Mouse (Mus musculus) layer of hippocampus, adult 18-20 months (tissue): ENCODE results near the gene Neurl2. TPM values are rescaled to one million over a fixed set of nuclear protein-coding genes. Genes with fewer than 3 reads are reported as not detected.
"Not testable (repeated sequence)": the region's sequence is repeated elsewhere in the genome, so short reads cannot be mapped to it uniquely, and the experiment has no call there.

Source experiments
- DNase-seq, 2 experiments: peaks; one replicate each; pipeline ENCODE4 v3.0.0; 2022; ENCODE audit warnings: low spot score in 2 of 2
- long read RNA-seq: library from polyadenylated mRNA; stranded (forward); transcript quantifications from one replicate; pipeline ENCODE4 v2.0.0, GENCODE M21; 2021
- total RNA-seq, 2 experiments: library from RNA; stranded (reverse); gene quantifications; 2 replicates each; pipeline ENCODE4 v1.2.3; 2021

Neurl2 gene
- total RNA-seq = 1 to 10 TPM; 2.5 to 3.0 TPM
- long read RNA-seq, partial matches to known transcripts = 0 of 3 reads
- long read RNA-seq, other reads (novel, unspliced or antisense) = 1 of 3 reads

DNA sequence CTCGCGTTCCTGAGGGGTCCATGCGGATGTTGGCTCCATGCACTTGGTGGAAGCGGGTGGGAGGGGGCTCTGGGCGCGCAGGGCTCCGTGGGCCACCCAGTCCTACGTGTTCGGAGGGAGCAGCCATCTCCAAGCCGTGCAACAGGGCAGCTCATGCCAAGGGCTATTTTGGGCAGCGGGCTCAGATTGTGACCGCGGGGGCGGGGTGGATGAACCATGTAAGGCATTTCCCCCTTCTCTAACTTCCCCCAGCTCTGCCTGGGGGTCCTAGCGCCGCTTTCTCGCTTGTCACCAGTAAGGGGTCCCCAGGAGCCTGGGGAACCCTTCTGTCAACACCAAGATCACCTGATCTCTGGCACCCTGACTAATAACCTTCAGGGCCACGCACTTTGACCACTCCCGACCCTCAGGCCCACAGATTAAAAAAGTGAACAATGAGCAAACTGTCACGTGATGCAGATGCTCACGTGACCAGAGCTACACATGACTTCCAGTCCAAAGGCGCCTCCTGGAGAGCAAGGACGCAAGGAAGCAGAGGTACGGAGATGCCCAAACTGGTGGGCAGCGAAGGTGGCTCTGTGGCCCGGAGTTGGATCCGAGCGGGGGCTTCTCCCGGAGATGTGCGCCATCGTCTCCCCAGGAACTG lies at the start of gene Neurl2:
Gene Neurl2, minus strand, starts transcription at position 143 of the 646 bp plus-strand sequence.
- DNase-seq = peak; percentile 84 to 97

DNA sequence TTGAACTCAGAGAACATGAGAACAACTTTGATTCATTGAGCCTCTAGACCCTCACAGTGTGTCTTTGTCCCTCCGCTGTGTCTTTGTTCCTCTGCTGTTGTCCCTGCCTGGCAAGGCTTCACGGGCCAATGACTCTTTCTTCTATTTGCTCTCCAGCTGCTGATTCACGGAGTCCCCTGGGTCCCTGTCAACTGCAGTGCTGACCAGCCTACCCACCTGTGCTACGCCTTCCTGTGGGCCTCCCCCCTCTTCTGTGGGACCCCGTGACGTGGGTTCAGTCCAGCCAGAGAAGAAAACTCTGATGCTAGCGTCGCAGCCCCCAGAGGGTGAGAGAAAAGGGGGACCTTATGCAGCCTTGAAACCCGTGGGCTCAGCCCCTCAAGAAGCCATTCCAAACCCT lies 49.4 kb upstream of the Neurl2 start:
- DNase-seq = no peak

- DNase-seq = peak; percentile 91 to 97
Measured at GRCm38 (mm10) chr2:164879568-164880277, 46.5 kb upstream of the Neurl2 start.

DNA sequence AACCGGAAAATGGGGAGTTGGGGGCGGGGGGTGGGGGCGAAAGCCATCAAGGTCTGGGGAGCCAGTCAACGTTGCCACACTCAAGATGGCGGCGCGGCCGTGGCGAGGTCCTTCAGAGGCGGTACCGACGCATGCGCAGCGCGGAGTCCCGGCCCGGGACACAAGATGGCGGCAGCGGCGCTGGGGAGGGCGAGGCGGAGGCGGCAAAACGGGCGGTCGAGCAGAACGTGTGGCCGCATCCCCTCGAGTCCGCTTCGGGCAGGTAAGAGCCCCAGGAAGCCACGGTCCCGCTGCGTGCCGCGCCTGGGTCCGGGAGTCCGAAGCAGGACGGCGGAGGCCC lies 45.9 kb upstream of the Neurl2 start, which contains the start of gene Pcif1:
Gene Pcif1, plus strand, starts transcription at position 77 of the 340 bp plus-strand sequence.
- DNase-seq = peak; percentile 87 to 95

GRCm38 (mm10) chr2:164878509-164879227 lies 45.4 kb upstream of the Neurl2 start:
- DNase-seq = peak in 1 of 2 experiments; percentile 44

- not testable (repeated sequence) for DNase-seq
Measured at GRCm38 (mm10) chr2:164877376-164878215, 44.3 kb upstream of the Neurl2 start.

DNA sequence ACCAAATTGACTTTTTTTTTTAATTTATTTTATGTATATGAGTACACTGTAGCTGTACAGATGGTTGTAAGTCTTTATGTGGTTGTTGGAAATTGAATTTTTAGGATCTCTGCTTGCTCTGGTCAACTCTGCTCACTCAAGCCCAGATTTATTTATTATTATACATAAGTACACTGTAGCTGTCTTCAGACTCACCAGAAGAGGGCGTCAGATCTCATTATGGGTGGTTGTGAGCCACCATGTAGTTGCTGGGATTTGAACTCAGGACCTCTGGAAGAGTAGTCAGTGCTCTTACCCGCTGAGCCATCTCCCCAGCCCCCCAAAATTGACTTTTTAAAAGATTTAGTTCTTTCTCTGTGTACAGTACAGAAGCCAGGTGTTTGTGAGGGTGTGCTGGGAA lies 42.4 kb upstream of the Neurl2 start:
- not testable (repeated sequence) for DNase-seq

GRCm38 (mm10) chr2:164874239-164874769 lies 41.0 kb upstream of the Neurl2 start:
- no peak for DNase-seq

- DNase-seq = no peak
Measured at GRCm38 (mm10) chr2:164873621-164874020, 40.4 kb upstream of the Neurl2 start.

- no peak for DNase-seq
Measured at GRCm38 (mm10) chr2:164871602-164872303, 38.5 kb upstream of the Neurl2 start.

DNA sequence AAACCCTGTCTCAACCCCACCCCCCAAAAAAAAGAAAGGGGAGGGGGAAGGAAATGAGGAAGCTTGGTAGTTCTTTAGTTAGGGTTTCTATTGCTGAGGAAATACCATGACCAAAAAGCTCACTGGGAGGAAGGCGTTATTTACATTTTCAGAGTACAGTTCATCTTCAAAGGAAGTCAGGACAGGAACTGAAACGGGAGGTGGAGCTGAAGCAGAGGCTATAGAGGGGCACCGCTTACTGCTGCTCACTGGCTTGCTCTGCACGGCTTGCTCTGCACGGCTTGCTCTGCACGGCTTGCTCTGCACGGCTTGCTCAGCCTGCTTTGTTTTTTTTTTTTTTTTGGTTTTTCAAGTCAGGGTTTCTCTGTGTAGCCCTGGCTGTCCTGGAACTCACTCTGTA lies 35.2 kb upstream of the Neurl2 start:
- no peak for DNase-seq

DNA sequence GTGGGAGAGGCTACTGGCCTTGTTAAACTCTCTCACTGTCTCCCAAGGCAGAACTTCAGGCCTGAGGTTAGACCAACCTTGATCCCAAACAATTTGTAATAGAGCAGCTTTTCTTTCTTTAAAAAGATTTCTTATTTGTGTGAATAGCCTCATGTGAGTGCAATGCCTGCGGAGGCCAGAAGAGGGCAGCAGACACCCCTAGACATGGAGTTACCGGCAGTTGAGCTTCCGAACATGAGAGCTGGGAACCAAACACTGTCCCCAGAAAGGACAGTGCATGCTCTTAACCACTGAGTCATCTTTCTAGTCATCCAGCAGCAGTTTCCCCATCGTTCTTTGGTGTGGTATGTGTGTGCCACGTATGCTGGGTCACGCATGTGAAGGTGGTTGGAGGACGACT lies 34.3 kb upstream of the Neurl2 start:
- DNase-seq = no peak

- DNase-seq = no peak
Measured at GRCm38 (mm10) chr2:164866741-164867551, 33.7 kb upstream of the Neurl2 start.

GRCm38 (mm10) chr2:164864593-164864992 lies 31.3 kb upstream of the Neurl2 start:
- no peak for DNase-seq

DNA sequence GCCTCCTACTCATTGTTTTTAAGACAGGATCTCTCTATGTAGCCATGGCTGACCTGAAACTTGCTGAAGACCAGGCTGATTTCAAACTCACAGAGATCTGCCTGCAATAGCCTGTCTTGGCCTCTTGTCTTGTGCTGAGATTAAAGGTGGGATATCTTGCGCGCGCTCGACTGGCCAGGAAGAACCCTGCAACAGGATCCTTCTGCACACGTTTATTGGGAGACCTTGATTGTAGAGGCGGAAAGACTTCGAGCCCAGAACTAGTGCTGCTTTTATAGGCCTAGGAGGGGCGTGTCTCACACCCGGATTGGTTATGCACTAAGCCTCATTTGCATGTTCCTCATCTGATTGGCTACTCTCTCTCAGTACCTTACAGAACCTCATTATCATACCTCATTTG lies 30.2 kb upstream of the Neurl2 start:
- not testable (repeated sequence) for DNase-seq

DNA sequence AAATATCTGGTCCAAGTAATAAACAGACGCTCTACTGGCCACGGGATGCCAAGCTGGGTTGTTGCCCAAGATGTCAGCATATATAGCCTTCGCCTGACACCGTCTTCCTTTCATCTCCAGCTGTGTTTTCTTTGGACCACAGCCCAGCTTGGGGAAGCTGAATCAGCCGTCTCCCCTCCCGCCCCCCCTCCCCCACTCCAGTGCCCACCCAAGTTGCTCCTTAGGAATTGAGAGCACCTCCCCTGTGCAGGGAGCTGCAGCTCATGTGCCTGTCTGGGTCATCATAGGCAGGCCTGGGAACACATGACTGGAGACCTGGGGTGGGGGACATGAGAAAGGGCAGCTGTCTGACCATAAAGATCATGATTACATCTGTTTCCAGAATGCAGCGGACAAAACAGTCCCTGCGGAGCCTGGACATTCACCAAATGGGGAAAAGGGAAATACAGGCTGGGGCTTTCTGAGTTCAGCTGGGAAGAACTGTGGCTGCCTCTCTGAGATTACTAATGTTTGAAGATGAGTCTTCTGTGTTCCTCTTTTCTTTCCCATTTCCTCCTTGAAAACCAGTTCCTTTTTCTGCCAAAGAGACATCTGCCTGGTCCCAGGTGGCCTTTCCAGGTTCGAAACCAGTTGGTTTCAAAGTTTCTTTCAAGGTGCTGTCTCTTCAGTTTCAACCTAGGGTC lies 29.1 kb upstream of the Neurl2 start:
- DNase-seq = no peak

DNA sequence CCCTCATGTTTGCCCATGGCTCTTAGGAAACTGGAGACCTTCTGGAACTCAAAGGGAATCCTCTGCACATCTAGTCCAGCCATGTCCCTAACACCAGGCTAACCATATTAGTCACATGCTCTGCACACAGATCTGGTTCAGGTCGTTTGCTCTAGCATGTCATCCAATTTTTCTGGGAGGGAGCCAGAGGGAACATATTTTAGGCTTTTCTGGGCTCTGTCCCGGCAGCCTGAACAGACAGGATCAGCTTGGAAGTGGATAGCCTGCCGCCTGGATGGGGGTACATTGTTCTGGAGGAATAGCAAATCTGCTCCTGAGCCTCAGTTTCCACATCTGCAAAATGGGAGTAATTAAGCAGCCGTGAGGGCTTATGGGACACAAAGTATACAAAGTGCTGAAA lies 27.8 kb upstream of the Neurl2 start:
- no peak for DNase-seq

DNA sequence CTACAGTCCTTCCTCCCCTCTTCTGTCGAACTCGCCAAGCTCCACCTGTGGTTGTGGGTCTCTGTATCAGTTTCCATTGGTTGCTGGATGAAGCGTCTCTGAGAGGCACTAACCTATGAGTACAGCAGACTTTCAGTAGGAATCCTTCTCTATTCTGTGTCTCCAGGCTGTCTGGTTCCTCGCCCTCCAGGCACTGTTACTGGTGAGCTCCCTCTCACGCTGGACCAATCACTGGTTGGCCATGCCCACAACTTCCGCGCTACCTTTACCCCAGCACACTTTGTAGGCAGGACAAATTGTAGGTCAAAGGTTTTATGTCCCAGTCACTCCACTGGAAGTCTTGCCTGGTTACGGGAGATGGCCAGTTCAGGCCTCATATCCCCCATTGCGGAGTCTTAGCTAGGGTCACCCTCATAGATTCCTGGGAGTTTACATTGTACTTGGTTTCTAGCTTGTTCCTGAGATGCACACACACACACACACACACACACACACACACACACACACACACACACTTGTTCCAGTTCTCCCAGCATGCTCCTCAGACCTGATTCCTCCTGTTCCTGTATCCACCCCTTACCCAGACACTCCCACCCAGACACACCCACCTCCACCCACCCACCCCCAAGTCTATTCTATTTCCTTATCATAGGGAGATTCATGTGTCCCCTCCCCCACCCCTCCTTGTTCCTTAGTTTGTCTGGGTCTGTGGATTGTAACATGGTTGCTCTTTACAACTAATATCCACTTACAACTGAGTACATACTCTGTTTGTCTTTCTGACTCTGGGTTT lies 26.6 kb upstream of the Neurl2 start:
- DNase-seq = no peak
